Mouse (Mus musculus) liver, adult 2 months (tissue): ENCODE measurements around the gene Rab5c.

ENCODE experiments used
- CTCF ChIP-seq: fragments of 200-500 bp; IDR thresholded peaks from 2 replicates; pipeline ENCODE4 v1.5.1; 2011; ENCODE audit warnings: low read depth, low read length, control low read depth
- POLR2A ChIP-seq: fragments of 200-500 bp; IDR thresholded peaks from 2 replicates; pipeline ENCODE4 v1.6.1; 2011; ENCODE audit warnings: low read length, control low read depth; ENCODE audit not compliant: insufficient read depth; ENCODE audit errors: extremely low read depth

DNA sequence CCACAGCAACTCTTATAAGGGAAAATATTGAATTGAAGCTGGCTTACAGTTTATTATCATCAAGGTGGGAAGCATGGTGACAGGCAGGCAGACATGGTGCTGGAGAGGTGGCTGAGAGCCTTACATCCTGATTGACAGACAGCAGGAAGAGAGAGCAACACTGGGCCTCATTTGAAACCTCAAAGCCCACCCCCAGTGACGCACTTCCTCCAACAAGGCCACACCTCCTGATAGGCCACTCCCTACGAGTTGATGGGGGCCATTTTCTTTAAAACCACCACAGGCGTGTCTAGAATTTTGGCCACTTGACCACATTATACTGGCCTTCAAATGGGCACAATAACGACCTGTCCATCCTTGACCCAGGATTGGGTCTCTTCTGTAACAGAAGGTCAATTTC, 36.2 kb upstream of the Rab5c start:
- TF ChIP-seq POLR2A (no peak), CTCF (no peak)
